Mouse (Mus musculus): ENCODE measurements around the gene Myt1l.

Myt1l gene

DNA sequence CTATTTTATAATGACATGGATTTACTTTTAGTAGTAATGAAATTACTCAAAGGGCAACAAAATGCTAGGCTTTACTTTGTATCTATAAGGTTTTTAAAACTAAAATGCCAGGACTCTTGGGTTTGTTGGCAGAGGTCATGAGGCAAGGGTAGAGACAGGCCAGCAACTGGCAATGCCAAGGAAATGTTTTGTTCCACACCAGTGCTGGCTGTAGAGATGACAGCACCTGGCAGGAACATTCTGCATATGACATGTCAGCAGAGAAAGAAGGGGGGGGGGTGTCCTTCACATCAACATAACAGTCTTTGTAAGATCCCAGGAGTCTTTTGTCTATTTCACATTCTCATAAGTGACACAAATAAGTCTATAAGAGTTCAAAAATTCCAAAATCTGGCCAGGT is 302.4 kb downstream of the Myt1l start:
- DNase-seq, result no peak

DNA sequence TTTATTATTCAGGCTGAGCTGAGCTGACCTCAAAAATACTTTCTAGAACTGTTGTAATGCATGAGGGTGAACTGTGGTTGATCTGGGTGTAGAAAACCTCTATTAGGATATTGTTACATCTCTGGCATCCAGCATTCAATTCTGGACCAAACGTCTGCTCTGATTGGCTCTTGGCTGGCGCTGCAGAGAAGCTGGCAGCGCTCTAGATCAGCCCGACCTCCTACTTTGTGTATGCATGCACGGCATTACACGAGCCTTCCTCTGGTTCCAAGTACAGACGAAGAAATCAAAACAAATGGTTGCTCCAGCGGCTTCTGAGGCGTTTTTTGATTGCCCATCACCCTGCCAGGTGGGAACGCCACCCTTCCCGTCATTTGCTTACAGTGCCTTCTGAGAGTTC is 303.2 kb downstream of the Myt1l start:
- peak; percentile 7 for DNase-seq

GRCm38 (mm10) chr12:29837301-29837791 is 309.2 kb downstream of the Myt1l start:
- DNase-seq, result peak; percentile 25

DNA sequence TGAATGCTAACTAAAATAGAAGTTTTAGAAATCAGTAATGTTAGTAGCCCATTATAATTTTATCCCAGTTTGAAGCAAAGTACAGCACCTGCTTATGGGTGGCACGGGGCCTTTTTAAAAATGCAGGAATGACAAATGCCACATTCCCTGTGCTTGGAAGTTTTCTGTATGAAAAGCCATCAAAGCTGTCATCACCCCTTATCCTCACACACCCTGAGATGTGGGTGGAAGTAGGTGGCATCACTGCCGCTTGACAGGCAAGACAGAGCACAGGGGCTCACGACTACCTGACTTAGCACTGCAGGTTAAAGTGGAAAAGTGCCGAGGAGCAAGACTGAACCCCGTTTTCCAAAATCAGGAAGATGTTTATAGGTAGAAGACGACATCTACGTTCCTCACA is 310.2 kb downstream of the Myt1l start:
- no peak for DNase-seq

DNA sequence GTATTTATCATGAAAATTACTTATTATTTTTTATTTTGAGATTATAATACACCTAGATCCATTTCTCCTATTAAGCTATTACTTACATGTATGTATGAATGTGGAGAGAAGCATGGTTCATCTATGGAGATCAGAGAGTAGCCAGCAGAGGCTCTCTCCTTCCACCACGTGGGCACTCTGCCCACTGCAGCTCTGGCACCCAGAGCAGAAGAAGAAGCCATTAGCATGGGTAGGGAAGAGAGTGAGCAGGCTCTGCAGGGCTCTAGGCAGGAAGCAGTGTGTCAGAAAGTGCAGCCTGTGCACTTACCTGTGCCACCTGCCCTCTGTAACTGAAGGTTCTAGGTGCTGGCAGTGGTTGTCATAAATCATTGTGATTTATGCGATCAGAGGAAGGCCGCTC is 321.8 kb downstream of the Myt1l start:
- DNase-seq, result no peak

DNA sequence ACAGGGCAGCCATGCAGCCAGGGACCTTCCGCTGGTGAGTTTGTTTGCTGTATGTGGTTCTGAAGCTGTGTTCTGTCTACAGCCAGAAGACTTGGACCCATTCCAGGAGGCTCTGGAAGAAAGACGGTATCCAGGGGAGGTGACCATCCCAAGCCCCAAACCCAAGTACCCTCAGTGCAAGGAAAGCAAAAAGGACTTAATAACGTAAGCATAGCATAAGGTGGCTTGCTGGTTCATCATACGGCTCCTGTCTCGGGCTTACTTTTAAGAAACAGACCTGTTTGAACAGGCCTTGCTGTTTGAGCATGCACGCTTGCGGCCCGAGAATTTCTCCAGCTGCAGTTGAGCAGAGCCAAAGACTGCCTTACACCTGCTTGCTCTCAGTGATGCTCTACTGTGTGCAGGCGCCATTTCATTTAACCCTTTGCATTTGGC is 326.0 kb downstream of the Myt1l start:
- DNase-seq, result no peak

DNA sequence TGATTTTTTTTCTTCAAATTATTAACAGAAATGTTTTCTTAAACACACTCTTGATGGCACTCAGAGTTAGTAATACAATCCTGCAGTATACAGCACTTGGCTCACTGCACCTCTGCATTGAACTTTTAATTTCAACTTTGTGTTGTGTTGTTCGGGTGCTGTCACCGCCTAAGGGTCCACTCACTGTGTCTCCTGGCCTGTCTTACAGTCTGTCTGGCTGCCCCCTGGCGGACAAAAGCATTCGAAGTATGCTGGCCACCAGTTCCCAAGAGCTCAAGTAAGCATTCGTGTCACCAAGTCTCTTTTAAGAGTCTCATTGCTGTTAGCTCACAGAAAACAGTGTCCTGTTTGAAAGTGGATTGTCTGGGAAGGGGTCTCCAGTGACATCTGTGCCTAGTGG is 326.8 kb downstream of the Myt1l start:
- peak; percentile 71 for DNase-seq

- DNase-seq, result no peak
Measured at GRCm38 (mm10) chr12:29860986-29861385, 332.8 kb downstream of the Myt1l start.

DNA sequence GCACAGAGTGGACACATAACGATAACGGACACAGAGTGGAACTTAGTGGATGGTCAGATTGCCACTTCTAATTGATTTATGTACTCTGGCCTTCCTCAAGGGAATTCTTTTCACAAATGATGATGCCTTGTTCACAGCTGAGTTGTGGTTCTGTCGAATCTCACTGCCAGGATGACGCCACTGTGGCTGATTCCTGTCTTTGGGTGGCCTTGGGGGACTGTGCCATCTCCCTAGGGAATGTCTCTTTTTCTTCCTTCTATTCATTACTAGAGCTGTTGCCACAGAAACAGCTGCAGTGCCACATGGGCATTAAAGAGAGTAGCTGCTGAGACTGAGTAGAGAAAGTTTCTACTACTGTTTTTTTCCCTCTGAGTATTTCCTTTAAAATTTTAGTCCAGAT is 340.1 kb downstream of the Myt1l start:
- no peak for DNase-seq

- no peak for DNase-seq
Measured at GRCm38 (mm10) chr12:29868781-29869180, 340.6 kb downstream of the Myt1l start.

DNA sequence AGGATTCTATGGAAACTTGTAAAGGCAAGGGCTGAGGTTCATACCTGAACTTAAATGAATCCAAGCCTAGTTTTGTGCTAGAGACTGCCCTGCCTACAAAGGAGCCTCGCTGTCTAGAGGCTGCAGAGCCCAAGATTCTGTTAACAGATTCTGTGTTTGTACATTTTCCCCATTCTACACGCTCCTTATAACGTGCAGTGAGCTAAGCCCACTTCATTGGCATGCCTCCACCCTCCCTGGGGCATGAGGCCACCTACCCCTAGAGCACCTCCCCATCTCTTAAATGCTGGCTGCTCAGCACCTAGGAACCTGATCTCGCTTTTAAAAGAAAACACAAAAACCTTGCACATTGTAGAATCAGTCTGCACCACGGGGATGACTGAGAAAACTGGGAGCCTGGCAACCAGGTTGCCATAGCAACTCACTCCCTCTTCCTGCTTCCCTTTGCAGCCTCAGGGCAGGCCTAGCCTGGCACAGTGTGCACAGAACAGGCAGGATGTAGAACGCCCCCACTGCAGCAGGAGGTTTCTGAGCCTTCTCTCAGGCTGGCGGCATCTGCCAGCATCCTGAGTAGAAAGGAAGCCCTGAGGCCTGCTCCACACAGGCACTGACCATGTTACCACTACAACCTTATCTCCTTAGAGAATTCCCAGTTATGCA is 344.1 kb downstream of the Myt1l start:
- DNase-seq, result peak; percentile 8

GRCm38 (mm10) chr12:29873281-29873772 is 345.1 kb downstream of the Myt1l start:
- no peak for DNase-seq

DNA sequence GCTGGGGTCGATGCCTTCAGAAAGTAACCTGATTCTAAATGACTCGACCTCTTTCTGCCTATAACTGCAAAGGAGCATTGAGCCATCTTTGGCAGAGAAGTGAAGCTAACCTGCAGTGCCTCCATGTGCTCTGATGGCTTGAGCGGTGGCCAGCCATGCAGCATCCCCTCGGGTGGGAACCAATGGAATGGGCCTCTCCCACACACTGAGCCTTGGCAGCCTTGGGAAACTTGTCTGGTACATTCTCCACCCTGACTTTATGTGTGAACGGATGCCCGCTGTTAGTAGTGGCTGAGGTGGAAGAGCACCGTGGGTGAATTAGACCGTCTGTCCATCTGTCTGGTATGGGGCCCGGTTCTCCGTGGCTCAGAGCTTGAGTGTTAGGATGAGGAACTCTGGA is 349.8 kb downstream of the Myt1l start:
- no peak for DNase-seq

DNA sequence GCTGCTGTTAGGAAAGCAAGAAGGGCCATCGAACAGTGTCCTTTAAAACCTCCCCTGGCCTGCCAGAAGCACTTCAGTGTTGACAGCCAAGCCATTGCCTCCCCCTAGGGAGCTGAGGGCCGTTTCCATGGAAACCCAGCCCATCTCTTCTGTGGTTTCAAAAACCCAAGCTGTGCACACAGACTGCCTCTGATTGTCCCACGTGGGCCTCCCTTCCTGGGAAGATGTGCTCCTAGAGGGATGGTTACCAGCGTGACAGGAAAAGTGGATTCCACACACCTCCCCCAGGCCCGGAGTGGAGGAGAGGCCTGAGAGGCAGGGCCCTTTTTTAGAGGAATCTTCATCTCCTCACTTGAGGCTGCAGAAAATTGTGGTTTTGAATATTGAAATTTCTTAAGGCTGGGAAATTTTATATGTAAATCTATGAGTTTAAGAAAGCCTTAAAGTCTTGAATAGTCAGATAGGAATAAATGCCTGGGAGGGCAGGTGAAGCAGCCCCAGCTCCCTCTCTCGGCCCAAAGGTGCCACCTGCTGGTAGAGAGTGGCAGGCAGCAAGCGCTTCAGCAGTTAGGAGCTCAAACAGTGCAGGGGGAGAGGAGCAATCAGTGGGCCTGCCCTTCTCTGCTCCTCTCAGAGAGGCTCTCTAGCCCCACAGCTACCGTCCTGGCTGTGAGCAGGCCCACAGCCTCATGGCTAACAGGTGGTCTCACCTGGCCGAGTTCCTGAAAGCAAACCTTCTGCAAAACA is 354.9 kb downstream of the Myt1l start:
- DNase-seq, result peak; percentile 64

DNA sequence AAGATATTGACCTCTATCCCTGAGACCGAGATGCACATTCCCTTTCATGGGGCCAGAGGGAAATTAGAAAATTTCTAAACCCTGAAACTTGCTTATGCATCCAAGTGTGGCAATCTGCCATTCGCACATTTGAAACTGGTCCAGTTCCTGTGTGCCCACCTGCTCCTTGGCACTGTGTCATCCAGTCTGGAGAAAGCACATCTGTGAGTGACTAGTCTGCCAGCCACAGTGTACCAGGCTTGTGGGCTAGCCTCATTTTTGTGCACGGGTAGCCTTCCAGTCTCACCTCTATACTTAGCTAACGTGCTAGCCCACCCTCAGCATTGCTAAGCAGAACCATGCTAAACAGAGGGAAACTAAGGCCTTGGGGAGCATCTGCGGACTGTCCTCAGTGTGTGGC is 356.2 kb downstream of the Myt1l start:
- no peak for DNase-seq

GRCm38 (mm10) chr12:29894669-29895068 is 366.5 kb downstream of the Myt1l start:
- peak; percentile 48 for DNase-seq

- DNase-seq, result no peak
Measured at GRCm38 (mm10) chr12:29897533-29898085, 369.4 kb downstream of the Myt1l start.

GRCm38 (mm10) chr12:29904101-29904874 is 376.1 kb downstream of the Myt1l start:
- DNase-seq, result peak; percentile 10

DNA sequence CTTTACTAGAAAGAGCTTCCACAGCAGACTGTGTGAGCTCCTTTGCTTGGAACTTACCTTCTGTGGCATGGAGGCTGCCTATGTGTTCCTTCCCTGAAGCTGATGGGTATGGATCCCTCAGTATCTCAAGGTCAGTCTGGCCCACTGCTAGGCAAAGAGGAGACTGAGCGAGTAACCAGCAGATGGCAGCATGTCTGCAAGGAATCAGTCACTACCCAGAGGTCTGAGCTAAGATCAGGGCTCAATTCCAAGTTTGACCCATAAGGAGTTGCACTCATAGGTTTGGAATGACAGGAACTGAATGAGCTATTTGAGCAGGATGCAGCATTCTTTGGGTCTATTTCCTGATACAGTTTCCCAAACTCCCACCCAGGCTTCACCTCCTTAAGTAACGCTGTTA is 378.9 kb downstream of the Myt1l start:
- DNase-seq, result peak; percentile 90

- no peak for DNase-seq
Measured at GRCm38 (mm10) chr12:29916139-29916538, 388.0 kb downstream of the Myt1l start.

- no peak for DNase-seq
Measured at GRCm38 (mm10) chr12:29916807-29917206, 388.6 kb downstream of the Myt1l start.

DNA sequence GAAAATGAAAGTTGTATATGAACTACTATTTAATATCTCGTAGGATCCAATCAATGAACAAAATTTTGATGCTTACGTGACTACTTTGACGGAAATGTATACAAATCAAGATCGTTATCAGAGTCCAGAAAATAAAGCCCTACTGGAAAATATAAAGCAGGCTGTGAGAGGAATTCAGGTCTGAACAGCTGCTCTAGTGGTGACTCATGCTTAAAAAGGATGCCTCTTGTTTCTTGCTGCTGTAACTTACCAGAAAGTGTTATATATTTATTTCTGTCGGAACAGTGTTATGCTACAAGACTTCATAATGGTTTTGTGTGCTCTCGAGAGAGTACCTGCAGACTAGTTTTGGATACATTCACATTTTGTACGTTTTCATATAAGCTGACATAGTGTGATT is 392.1 kb downstream of the Myt1l start:
- no peak for DNase-seq

DNA sequence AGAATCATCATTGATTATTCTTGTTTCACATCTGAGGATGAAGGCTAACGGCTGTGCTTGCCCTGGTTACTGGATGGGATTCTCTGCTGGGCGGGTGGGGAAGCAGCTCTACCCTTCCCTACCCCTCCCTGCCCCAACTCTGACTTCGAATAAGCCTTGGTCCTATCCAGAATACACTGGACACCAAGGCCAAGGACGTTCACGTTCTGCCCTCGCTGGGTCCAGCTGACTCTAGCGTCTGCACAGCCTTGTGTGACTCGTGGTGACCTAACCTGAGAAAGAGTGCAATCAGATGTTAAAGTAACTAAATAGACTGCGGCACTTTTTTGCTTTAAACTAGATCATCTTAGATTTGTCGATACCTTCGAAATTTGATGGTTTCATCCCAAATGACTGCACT is 393.3 kb downstream of the Myt1l start:
- no peak for DNase-seq
